Mouse (Mus musculus): Measurements from ENCODE around the gene Zfp709.
A peak's percentile ranks its signal among the peaks of the same experiment; 100 is the strongest.
"Not testable (repeated sequence)": the region's sequence is repeated elsewhere in the genome, so short reads cannot be mapped to it uniquely, and the experiment has no call there.

The Zfp709 gene

DNA sequence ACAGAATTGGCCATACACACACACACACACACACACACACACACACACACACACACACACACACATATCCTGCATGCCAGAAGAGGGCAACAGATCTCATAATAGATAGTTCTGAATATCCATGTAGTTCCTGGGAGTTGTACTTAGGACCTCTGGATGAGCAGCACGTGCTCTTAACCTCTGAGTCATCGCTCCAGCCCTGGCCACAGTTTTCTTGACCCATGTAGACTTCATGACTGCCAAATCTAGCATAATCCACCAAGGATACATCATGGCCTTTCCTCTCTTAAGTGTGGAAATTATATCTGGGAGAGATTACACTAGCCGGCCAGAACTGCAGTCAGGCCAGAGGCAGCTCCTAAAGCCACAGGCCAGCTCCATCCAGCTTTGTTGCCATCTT lies 44.7 kb downstream of the Zfp709 start:
- peak; percentile 2 to 52 for DNase-seq

DNA sequence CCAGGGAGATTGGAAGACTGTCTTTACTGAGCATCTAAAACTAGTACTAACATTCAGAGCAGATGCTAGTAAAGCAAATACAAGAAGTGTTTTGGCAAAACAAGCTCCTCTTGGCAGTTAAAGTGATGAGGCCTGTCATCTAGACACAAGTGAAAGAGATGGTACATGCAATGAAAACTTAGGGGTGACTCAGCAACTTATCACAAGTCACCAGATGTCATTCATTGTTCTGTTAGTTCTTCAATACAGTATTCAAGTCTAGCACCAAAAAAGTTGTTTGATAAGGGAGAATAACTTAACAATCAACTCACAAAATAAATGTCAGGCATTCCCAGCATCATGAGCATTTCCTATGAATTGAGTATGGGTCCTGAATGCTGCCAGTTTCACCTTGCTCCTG lies 46.0 kb downstream of the Zfp709 start:
- DNase-seq, result no peak

DNA sequence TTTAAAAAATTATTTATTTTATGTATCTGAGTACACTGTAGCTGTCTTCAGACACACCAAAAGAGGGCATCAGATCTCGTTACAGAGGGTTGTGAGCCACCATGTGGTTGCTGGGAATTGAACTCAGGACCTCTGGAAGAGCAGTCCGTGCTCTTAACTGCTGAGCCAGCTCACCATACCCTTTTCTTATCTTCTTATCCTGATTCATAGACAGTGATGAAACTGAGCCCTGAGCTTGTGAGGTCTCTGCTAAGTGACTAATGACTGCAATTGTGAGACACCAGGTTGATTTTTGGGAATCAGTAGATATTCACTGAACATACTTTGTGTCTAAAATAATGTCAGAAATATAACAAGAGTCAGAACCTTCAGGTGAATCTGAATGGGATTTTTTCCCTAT lies 56.2 kb downstream of the Zfp709 start:
- DNase-seq, result not testable (repeated sequence)

DNA sequence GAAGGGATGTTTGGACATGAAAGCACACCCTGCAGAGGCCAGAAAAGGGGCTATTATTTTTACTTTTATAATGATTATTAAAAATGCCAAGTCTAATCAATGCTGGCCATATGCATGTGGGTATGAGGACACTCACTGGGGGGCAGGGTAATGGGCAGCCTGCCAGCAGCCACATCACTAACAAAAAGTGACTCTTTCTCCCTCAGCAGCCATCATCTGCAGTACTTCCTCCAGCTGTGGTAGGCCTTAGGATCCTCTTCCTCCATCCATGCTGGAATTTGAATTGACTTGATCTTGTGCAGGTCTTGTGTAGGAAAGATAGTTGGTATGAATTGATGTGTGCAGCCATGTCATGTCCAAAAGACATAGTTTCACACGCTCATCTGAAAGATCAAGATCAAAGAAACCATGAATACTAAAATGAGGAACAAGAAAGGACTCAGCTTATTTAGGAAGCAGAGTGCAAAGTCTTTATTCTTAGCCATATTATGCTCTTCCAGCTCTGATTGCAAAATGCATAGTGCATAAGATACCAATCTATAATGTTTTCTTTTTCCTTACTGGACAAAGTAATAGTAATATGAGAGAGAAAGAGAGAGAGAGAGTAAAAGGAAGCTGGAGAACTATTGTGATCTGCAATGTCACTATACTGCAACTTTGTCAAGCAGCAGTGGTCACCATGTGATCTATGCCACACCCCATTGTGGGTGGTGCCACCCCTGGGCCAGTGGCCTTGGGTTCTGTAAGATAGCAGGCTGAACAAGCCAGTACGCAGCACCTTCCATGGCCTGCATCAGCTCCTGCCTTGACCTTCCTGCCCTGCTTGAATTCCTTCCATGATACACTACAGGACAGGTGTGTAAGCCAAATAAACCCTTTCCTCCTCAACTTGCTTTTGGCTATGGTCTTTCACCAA lies 58.7 kb downstream of the Zfp709 start:
- no peak for DNase-seq

DNA sequence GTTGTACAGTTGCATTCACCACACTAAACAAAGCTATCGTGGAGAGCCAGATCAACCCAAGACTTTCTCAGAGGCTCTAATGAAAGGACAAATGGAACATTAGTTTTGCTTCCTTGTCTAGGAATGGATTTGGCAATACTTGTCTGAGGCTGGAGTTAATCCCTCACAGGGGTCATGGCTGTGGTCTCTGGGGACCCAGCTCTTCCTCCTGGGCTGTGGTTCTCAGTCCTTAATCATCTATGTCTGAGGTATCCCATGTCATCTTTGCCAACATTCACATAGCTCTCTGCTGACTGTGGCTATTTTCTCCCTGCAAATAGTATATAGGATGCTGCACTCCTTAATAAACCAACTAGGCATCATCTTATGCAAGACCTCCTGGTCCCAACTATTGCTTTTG lies 60.0 kb downstream of the Zfp709 start:
- DNase-seq, result no peak
